Mouse (Mus musculus) limb, embryonic 14.5 days (tissue): ENCODE results near the gene Mob3b. TPM values are rescaled to one million over a fixed set of nuclear protein-coding genes. Genes with fewer than 3 reads are reported as not detected.

Experiments used
- ATAC-seq: fragments of 200-750 bp; cut with Nextera tagmentation; 2 replicates; pipeline ENCODE4 v1.8.0; 2017; ENCODE audit warnings: low read depth, moderate number of reproducible peaks, moderate TSS enrichment; ENCODE audit not compliant: low FRiP score
- DNase-seq: peaks from one replicate; pipeline ENCODE4 v3.0.0-alpha.2; 2015; ENCODE audit warnings: low spot score
- H3K27ac ChIP-seq: fragments of 300-500 bp; sonication (generic); replicated peaks from 2 replicates; pipeline ENCODE4 v1.5.1; 2014; ENCODE audit warnings: low read depth, mild to moderate bottlenecking, low read length, moderate library complexity, mixed read lengths
- H3K27me3 ChIP-seq: fragments of 300-500 bp; sonication (generic); 2 replicates; pipeline ENCODE4 v1.6.1; 2014; ENCODE audit warnings: low read length, mixed read lengths; ENCODE audit not compliant: control insufficient read depth, insufficient read depth
- H3K36me3 ChIP-seq: fragments of 300-500 bp; sonication (generic); 2 replicates; pipeline ENCODE4 v1.6.1; 2014; ENCODE audit warnings: mild to moderate bottlenecking, low read length, moderate library complexity, mixed read lengths; ENCODE audit not compliant: control insufficient read depth, insufficient read depth
- H3K4me1 ChIP-seq: fragments of 300-500 bp; sonication (generic); 2 replicates; pipeline ENCODE4 v1.6.1; 2014; ENCODE audit warnings: antibody characterized with exemption, low read length, mixed read lengths; ENCODE audit not compliant: control insufficient read depth, insufficient read depth
- H3K4me2 ChIP-seq: fragments of 300-500 bp; sonication (generic); replicated peaks from 2 replicates; pipeline ENCODE4 v1.6.1; 2014; ENCODE audit warnings: low read depth, mild to moderate bottlenecking, low read length, moderate library complexity; ENCODE audit not compliant: severe bottlenecking
- H3K4me3 ChIP-seq: fragments of 300-500 bp; sonication (generic); replicated peaks from 2 replicates; pipeline ENCODE4 v1.5.1; 2014; ENCODE audit warnings: low read length
- H3K9ac ChIP-seq: fragments of 300-500 bp; sonication (generic); 2 replicates; pipeline ENCODE4 v1.6.1; 2014; ENCODE audit warnings: mild to moderate bottlenecking, low read depth, low read length, moderate library complexity; ENCODE audit not compliant: severe bottlenecking
- H3K9me3 ChIP-seq: fragments of 300-500 bp; sonication (generic); 2 replicates; pipeline ENCODE4 v1.6.1; 2016; ENCODE audit warnings: low read length; ENCODE audit not compliant: control insufficient read depth
- POLR2A ChIP-seq: fragments of 200-500 bp; IDR thresholded peaks from 2 replicates; pipeline ENCODE4 v1.8.0; 2012; ENCODE audit warnings: inconsistent platforms, mild to moderate bottlenecking, moderate library complexity, borderline replicate concordance; ENCODE audit not compliant: insufficient read depth, insufficient read length; ENCODE audit errors: extremely low read depth
- WGBS: fragments of 180-500 bp; shearing (Covaris S2); extraction: QIAGEN DNeasy Blood & Tissue Kit; methylation state at CpG from one replicate; pipeline ENCODE4 v1.1.7; 2014; 5-methylcytosine and 5-hydroxymethylcytosine counted together
- polyA plus RNA-seq, 2 experiments: library from polyadenylated mRNA; depleted of rRNA in 1 of 2; stranded (reverse) in 1 of 2; unstranded in 1 of 2; fragments of >200 nt; fragmentation: Nextera tagmentation in 1 of 2; extraction: Ambion mirVana in 1 of 2; gene quantifications; 2 replicates each; pipeline versions ENCODE4 v1.2.1 to v1.2.3; 2012 to 2014

Mob3b gene
- polyA plus RNA-seq, 2 experiments, result 3.3 to 7.8 TPM

- Histone ChIP-seq H3K4me2 (no peak overlapping the region), H3K4me1 (peaks cover 5% of the 10 kb centered on the region; the same call in 1 of the 2 replicates), H3K27me3 (no peaks in the 10 kb centered on the region), H3K9me3 (no peaks in the 10 kb centered on the region), H3K27ac (no peak overlapping the region), H3K4me3 (no peak overlapping the region), H3K9ac (no peak overlapping the region), H3K36me3 (no peaks in the 10 kb centered on the region)
- no peak for TF ChIP-seq POLR2A
- 91% methylated on average over 4 of the region's 4 CpGs for WGBS
- DNase-seq (no peak), ATAC-seq (no peak)
Observed at GRCm38 (mm10) chr4:35148326-35148725, 9.0 kb downstream of the Mob3b start.

DNA sequence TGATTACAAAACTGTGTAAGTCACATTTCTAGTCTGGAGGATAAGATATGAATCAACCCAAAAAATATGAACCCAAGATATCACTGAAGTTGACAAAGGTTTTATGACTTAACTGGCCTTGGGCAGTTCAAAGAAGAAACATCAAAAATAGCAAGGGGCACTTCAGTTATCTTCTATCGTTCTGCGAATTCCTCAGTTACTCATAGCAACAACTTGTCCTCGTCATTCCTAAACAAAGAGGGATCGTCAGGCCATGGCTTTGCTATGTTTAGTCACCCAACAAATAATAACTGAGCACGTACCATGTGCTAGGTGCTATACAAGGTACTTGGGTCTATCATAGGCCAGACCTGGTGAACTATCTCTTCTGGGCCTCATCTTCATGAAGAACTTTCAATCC lies 10.7 kb downstream of the Mob3b start:
- Histone ChIP-seq H3K4me2 (no peak overlapping the region), H3K9me3 (no peaks in the 10 kb centered on the region), H3K36me3 (no peaks in the 10 kb centered on the region), H3K9ac (no peak overlapping the region), H3K4me3 (no peak overlapping the region), H3K27me3 (no peaks in the 10 kb centered on the region), H3K4me1 (peaks cover 5% of the 10 kb centered on the region; the same call in 1 of the 2 replicates), H3K27ac (no peak overlapping the region)
- no peak for DNase-seq
- ATAC-seq, result no peak
- WGBS, result 88% methylated on average over 5 of the region's 5 CpGs
- no peak for TF ChIP-seq POLR2A

- Histone ChIP-seq H3K36me3 (no peaks in the 10 kb centered on the region), H3K4me3 (no peak overlapping the region), H3K27me3 (no peaks in the 10 kb centered on the region), H3K9ac (no peak overlapping the region), H3K4me2 (no peak overlapping the region), H3K4me1 (peaks cover 5% of the 10 kb centered on the region; the same call in 1 of the 2 replicates), H3K27ac (no peak overlapping the region), H3K9me3 (no peaks in the 10 kb centered on the region)
- ATAC-seq (no peak), DNase-seq (no peak)
- TF ChIP-seq POLR2A, result no peak
- 81% methylated on average over 10 of the region's 10 CpGs for WGBS
Observed at GRCm38 (mm10) chr4:35145726-35146125, 11.6 kb downstream of the Mob3b start.

- H3K36me3 ChIP-seq, result no peaks in the 10 kb centered on the region
- 0 out of 2 replicates have a peak overlapping the region, but pooled peaks have one; percentile 6 for H3K4me2 ChIP-seq
- peak overlapping the region; percentile 67 for H3K27ac ChIP-seq
- H3K4me1 ChIP-seq, result peaks cover 5% of the 10 kb centered on the region; the same call in 1 of the 2 replicates
- no peak overlapping the region for H3K9ac ChIP-seq
- TF ChIP-seq POLR2A, result no peak
- peak; percentile 64 for DNase-seq
- H3K4me3 ChIP-seq, result no peak overlapping the region
- ATAC-seq, result peak; percentile 41
- H3K27me3 ChIP-seq, result no peaks in the 10 kb centered on the region
- 36% methylated on average over 12 of the region's 12 CpGs for WGBS
- H3K9me3 ChIP-seq, result no peaks in the 10 kb centered on the region
Observed at GRCm38 (mm10) chr4:35143472-35144102, 13.7 kb downstream of the Mob3b start.

DNA sequence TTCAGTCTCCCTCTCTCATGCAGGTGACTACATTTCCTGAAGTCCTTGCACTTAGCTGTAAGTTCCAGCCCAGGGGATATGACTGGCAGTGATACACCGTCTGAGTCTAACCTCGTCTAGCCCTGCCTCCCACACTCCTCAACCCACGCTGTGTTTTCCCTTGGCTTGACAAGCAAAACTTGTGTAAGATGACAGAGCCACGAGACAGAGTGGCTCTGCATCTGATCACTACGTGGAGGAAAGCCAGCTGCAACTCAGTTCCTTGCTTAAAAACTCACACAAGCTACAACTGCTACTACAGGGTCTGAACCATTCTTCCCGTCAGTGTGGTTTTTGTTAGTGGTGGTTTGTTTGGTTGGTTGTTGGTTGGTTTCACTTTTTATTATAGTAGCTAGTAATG lies 17.0 kb downstream of the Mob3b start:
- ATAC-seq, result no peak
- Histone ChIP-seq H3K27ac (no peak overlapping the region), H3K27me3 (no peaks in the 10 kb centered on the region), H3K36me3 (no peaks in the 10 kb centered on the region), H3K4me2 (no peak overlapping the region), H3K4me1 (peaks cover 10% of the 10 kb centered on the region), H3K4me3 (no peak overlapping the region), H3K9ac (no peak overlapping the region), H3K9me3 (no peaks in the 10 kb centered on the region)
- no peak for DNase-seq
- TF ChIP-seq POLR2A, result no peak
- 58% methylated on average over 6 of the region's 6 CpGs for WGBS
